Mouse (Mus musculus): ENCODE data around the gene Ahcyl1.

The Ahcyl1 gene

DNA sequence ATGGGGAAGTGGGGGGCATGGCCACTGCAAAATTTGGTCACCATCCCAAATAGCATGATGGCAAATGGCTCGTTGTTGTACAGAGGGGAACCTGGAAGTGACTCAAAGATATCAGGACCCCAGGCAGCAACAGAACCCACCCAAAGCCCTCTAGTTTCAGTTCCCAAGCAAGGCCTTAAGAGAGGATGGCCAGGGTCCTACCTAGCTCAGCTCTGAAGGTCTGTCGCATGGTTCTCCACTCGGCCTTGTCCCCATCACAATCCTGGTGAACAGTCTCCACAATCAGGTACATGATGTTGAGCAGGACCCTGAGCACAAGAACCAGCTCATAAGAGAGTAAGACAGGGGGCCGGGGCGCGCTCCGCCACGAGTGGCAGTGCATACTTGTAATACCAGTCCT lies 71.9 kb downstream of the Ahcyl1 start:
- H3K27me3 ChIP-seq (ENCODE audit: control insufficient read depth, insufficient read depth, low read length, poor library complexity, severe bottlenecking), result no peaks in the 10 kb centered on the region
- no peak for DNase-seq (ENCODE audit: low read depth, low spot score)
- peaks cover 10% of the 10 kb centered on the region for H3K36me3 ChIP-seq (ENCODE audit: control insufficient read depth, insufficient read depth, low read length, poor library complexity, severe bottlenecking)

DNA sequence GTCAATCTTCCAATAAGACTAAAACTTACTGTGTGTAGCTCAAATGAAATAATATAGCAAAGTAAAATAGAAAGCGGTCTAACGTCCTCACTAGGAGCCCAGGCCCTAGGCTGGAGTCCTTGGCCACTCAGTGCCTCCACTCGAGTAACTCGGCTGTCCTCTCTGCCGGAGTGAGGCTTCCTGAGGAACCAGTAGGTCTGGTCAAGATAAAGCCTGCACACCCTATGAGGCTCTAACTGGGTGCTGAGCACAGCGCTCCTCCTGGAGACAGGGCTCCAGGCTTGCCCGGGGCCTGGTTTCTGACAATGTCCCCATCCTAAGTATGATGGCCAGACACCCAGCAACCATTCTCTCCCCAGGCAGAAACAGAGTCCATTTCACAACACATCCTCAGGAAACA lies 73.8 kb downstream of the Ahcyl1 start:
- Histone ChIP-seq H3K27me3 (ENCODE audit: control insufficient read depth, insufficient read depth, low read length, poor library complexity, severe bottlenecking) (no peaks in the 10 kb centered on the region), H3K36me3 (ENCODE audit: control insufficient read depth, insufficient read depth, low read length, poor library complexity, severe bottlenecking) (peaks cover 13% of the 10 kb centered on the region)
- no peak for DNase-seq (ENCODE audit: low read depth, low spot score)

DNA sequence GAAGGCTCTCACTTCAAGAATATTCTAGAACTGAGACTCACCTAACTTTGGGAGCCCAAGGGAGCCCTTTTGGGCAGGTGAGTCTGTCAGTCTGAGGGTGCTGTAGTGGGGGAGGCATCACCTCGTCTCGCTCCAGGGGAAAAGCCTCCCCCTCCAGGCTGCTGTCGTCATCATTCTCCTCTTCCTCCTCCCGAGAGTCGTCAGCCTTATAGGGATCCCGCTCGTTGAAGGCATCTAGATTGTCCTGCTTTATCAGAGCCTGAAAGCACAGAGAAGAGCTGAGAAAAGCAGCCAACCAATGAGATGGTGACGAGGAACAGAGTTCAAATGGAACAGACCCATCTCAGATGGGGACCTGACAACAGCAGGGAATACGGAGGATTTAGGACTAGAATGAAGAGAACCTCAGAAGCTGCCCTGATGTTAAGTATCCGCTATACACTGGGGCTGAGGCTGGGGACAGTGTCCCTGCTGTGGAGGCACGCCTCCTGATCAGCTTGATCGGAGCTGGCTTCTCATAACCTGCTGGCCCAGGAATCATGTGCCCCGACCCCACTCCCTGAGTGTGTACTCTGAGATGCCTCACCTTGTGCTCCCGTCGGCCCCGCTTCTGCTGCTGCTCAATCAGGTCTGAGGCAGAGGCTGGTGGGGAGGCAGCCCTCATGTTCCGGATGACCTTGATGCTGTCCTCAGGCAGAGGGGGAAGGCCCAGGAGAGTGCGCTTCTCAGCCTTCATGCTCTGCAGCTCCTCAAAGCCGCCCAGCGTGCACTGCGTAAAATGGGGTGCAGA lies 74.9 kb downstream of the Ahcyl1 start:
- no peaks in the 10 kb centered on the region for H3K27me3 ChIP-seq (ENCODE audit: control insufficient read depth, insufficient read depth, low read length, poor library complexity, severe bottlenecking)
- DNase-seq (ENCODE audit: low read depth, low spot score), result no peak

DNA sequence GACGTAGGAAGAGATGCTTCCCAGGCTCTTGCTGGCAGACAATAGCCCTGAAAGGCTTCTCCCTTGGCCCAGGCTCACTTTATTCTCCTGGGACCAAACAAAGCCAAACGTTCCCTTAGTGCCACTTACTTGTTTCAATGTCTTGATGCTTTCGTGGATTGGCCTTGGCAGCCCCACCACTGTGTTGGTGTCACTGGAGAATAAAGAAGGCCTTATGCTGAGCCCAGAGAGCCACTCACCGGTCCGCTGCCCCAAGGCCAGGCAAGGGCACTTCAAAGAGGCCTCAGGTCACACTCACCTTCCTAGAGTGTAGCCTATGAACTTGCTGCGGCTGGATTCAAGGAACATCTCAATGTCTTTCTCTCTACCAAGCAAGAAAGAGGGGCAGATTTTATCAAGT lies 76.4 kb downstream of the Ahcyl1 start:
- peaks cover 13% of the 10 kb centered on the region for H3K36me3 ChIP-seq (ENCODE audit: control insufficient read depth, insufficient read depth, low read length, poor library complexity, severe bottlenecking)
- no peak for DNase-seq (ENCODE audit: low read depth, low spot score)
- H3K27me3 ChIP-seq (ENCODE audit: control insufficient read depth, insufficient read depth, low read length, poor library complexity, severe bottlenecking), result no peaks in the 10 kb centered on the region

More for the DNA sequence above, 74.9 kb downstream of the Ahcyl1 start:
- H3K36me3 ChIP-seq (ENCODE audit: control insufficient read depth, insufficient read depth, low read length, poor library complexity, severe bottlenecking), result peaks cover 13% of the 10 kb centered on the region

DNA sequence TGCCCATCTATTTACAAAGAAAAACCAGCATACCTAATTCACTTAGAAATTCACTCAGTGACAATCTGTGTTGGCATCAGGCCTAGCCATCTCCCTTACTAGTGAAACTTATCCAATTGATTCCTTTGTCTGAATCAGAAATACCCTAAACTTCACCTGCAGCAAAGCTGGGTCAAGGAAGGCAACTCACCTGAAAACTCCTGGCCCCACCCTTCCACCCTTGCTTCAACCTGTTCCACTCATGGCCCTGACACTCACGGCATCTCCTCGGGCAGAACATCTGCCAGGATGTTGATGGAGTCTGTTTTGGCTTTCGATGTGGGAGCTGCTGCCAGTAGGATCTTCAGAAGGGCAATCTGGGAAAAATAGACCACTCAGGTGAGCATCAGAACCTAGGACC lies 78.6 kb downstream of the Ahcyl1 start:
- H3K36me3 ChIP-seq (ENCODE audit: control insufficient read depth, insufficient read depth, low read length, poor library complexity, severe bottlenecking), result peaks cover 8% of the 10 kb centered on the region
- H3K27me3 ChIP-seq (ENCODE audit: control insufficient read depth, insufficient read depth, low read length, poor library complexity, severe bottlenecking), result no peaks in the 10 kb centered on the region

More for the DNA sequence above, 78.6 kb downstream of the Ahcyl1 start:
- no peak for DNase-seq (ENCODE audit: low read depth, low spot score)
